Mouse (Mus musculus) spleen, postnatal 14 days (tissue): ENCODE measurements around the gene Lce1k.
"Not testable (repeated sequence)": the region's sequence is repeated elsewhere in the genome, so short reads cannot be mapped to it uniquely, and the experiment has no call there.

Experiments
- DNase-seq, 2 experiments: peaks; one replicate each; pipeline ENCODE4 v3.0.0; 2021 to 2022; ENCODE audit warnings: low spot score in 2 of 2

Gene Lce1k

GRCm38 (mm10) chr3:92807791-92808190, at the start of gene Lce1k:
Gene Lce1k, minus strand, starts transcription at chr3:92807891.
- DNase-seq: no peak

- no peak for DNase-seq
These were observed 43.5 kb upstream of the Lce1k start, which contains the start of gene Lce1l for GRCm38 (mm10) chr3:92851186-92851585. Gene Lce1l, minus strand, starts transcription at chr3:92851286.

- no peak for DNase-seq
These were observed 19.4 kb upstream of the Lce1k start, which contains the start of gene Kprp for GRCm38 (mm10) chr3:92827108-92827507. Gene Kprp, minus strand, starts transcription at chr3:92827247.

GRCm38 (mm10) chr3:92825808-92826207, 18.1 kb upstream of the Lce1k start:
- DNase-seq: no peak

- DNase-seq: not testable (repeated sequence)
These were observed 8.3 kb upstream of the Lce1k start for GRCm38 (mm10) chr3:92816036-92816435.

GRCm38 (mm10) chr3:92815581-92815980, 7.9 kb upstream of the Lce1k start:
- no peak for DNase-seq

- no peak for DNase-seq
These were observed 17.3 kb downstream of the Lce1k start, which contains the start of gene Lce1j for GRCm38 (mm10) chr3:92790414-92790813. Gene Lce1j, minus strand, starts transcription at chr3:92790514.

- no peak for DNase-seq
These were observed 28.9 kb downstream of the Lce1k start, which contains the start of gene Lce1i for GRCm38 (mm10) chr3:92778799-92779198. Gene Lce1i, minus strand, starts transcription at chr3:92778899.

GRCm38 (mm10) chr3:92771573-92771972, 36.1 kb downstream of the Lce1k start:
- DNase-seq: no peak

- DNase-seq: no peak
These were observed 42.7 kb downstream of the Lce1k start, which contains the start of gene Lce1h for GRCm38 (mm10) chr3:92764965-92765364. Gene Lce1h, minus strand, starts transcription at chr3:92765065.
